Mouse (Mus musculus) MEL (cell line): ENCODE results near the gene Pkd1l2.

Source experiments
- CHD2 ChIP-seq: IDR thresholded peaks from 2 replicates; pipeline ENCODE4 v1.6.1; 2011; ENCODE audit warnings: low read length, improper control_type of control experiment
- CTCF ChIP-seq, 3 experiments: IDR thresholded peaks in 2 of 3; conservative IDR thresholded peaks in 1 of 3; 2 replicates each; pipeline ENCODE4 v1.5.1; 2011 to 2012; ENCODE audit warnings: low read length in 3 of 3, low read depth in 2 of 3, mild to moderate bottlenecking in 2 of 3, improper control_type of control experiment in 1 of 3, inconsistent platforms in 1 of 3, mixed read lengths in 1 of 3, moderate library complexity in 1 of 3; ENCODE audit not compliant: control insufficient read depth in 1 of 3, insufficient read depth in 1 of 3, poor library complexity in 1 of 3, severe bottlenecking in 1 of 3
- E2F4 ChIP-seq: IDR thresholded peaks from 2 replicates; pipeline ENCODE4 v1.6.1; 2011; ENCODE audit warnings: low read depth, low read length, improper control_type of control experiment, borderline replicate concordance
- ELF1 ChIP-seq: IDR thresholded peaks from 2 replicates; pipeline ENCODE4 v1.6.1; 2014; ENCODE audit warnings: low read depth, mild to moderate bottlenecking, inconsistent platforms, low read length, improper control_type of control experiment, moderate library complexity
- EP300 ChIP-seq, 2 experiments: IDR thresholded peaks; 2 replicates each; pipeline ENCODE4 v1.6.1; 2011; ENCODE audit warnings: improper control_type of control experiment in 2 of 2, low read length in 2 of 2, low read depth in 1 of 2, mild to moderate bottlenecking in 1 of 2
- ETS1 ChIP-seq: IDR thresholded peaks from 2 replicates; pipeline ENCODE4 v1.6.1; 2012; ENCODE audit warnings: low read depth, mild to moderate bottlenecking, inconsistent platforms, low read length, improper control_type of control experiment, moderate library complexity
- GABPA ChIP-seq: IDR thresholded peaks from 2 replicates; pipeline ENCODE4 v1.6.1; 2012; ENCODE audit warnings: low read depth, mild to moderate bottlenecking, inconsistent platforms, low read length, improper control_type of control experiment, moderate library complexity
- GATA1 ChIP-seq: IDR thresholded peaks from 2 replicates; pipeline ENCODE4 v1.6.1; 2011; ENCODE audit warnings: low read depth, low read length, improper control_type of control experiment
- MYC ChIP-seq: IDR thresholded peaks from 2 replicates; pipeline ENCODE4 v1.6.1; 2011; ENCODE audit warnings: low read depth, mild to moderate bottlenecking, low read length, improper control_type of control experiment, moderate library complexity
- NELFE ChIP-seq: IDR thresholded peaks from 2 replicates; pipeline ENCODE4 v1.6.1; 2011; ENCODE audit warnings: low read depth, low read length, improper control_type of control experiment
- POLR2A ChIP-seq, 2 experiments: IDR thresholded peaks; 2 replicates each; pipeline ENCODE4 v1.6.1; 2011 to 2012; ENCODE audit warnings: low read length in 2 of 2, mild to moderate bottlenecking in 2 of 2, control low read depth in 1 of 2, improper control_type of control experiment in 1 of 2, low read depth in 1 of 2, moderate library complexity in 1 of 2; ENCODE audit not compliant: control insufficient read depth in 1 of 2, insufficient read depth in 1 of 2, poor library complexity in 1 of 2
- POLR2AphosphoS2 ChIP-seq: IDR thresholded peaks from 2 replicates; pipeline ENCODE4 v1.6.1; 2011; ENCODE audit warnings: low read length, improper control_type of control experiment
- RAD21 ChIP-seq: IDR thresholded peaks from 2 replicates; pipeline ENCODE4 v1.6.1; 2011; ENCODE audit warnings: mild to moderate bottlenecking, low read depth, low read length, improper control_type of control experiment
- TCF12 ChIP-seq: IDR thresholded peaks from 2 replicates; pipeline ENCODE4 v1.6.1; 2014; ENCODE audit warnings: low read depth, mild to moderate bottlenecking, inconsistent platforms, low read length, improper control_type of control experiment, moderate library complexity

GRCm38 (mm10) chr8:117066955-117067354, 15.3 kb downstream of the Pkd1l2 start:
- TF ChIP-seq POLR2A (IDR thresholded peaks at IDR 0.05; ENCODE audit: control insufficient read depth in 1 of 2, insufficient read depth in 1 of 2, low read depth in 1 of 2, low read length in 2 of 2, poor library complexity in 1 of 2) = no peak
- TF ChIP-seq CTCF (IDR thresholded peaks at IDR 0.05 in 2 of 3, conservative IDR thresholded peaks at IDR 0.05 in 1 of 3; ENCODE audit: control insufficient read depth in 1 of 3, insufficient read depth in 1 of 3, low read depth in 2 of 3, low read length in 3 of 3, poor library complexity in 1 of 3, severe bottlenecking in 1 of 3) = no peak
- no peak for TF ChIP-seq GABPA
- TF ChIP-seq E2F4 = no peak
- TF ChIP-seq ELF1 = no peak
- no peak for TF ChIP-seq MYC
- no peak for TF ChIP-seq GATA1
- no peak for TF ChIP-seq CHD2
- no peak for TF ChIP-seq NELFE
- no peak for TF ChIP-seq EP300 (IDR thresholded peaks at IDR 0.05; ENCODE audit: low read depth in 1 of 2, low read length in 2 of 2)
- no peak for TF ChIP-seq TCF12
- no peak for TF ChIP-seq ETS1
- TF ChIP-seq POLR2AphosphoS2 = no peak
- no peak for TF ChIP-seq RAD21
